Mouse (Mus musculus) c-Kit-positive CD71-negative TER-119-negative erythroid progenitor cells, embryonic 14.5 days (primary cell): ENCODE data around the gene Klf6.

Experiments used
- DNase-seq: peaks from one replicate; pipeline ENCODE4 v3.0.0-alpha.2; 2013; ENCODE audit warnings: low read depth

Gene Klf6

GRCm38 (mm10) chr13:5863408-5863891 is 2.2 kb downstream of the Klf6 start:
- no peak for DNase-seq

GRCm38 (mm10) chr13:5864265-5865097 is 3.2 kb downstream of the Klf6 start:
- no peak for DNase-seq

GRCm38 (mm10) chr13:5865098-5865415 is 3.8 kb downstream of the Klf6 start:
- no peak for DNase-seq

GRCm38 (mm10) chr13:5866091-5866490 is 4.8 kb downstream of the Klf6 start:
- no peak for DNase-seq

GRCm38 (mm10) chr13:5866532-5866931 is 5.2 kb downstream of the Klf6 start:
- DNase-seq = no peak

- no peak for DNase-seq
These were observed 7.1 kb downstream of the Klf6 start for GRCm38 (mm10) chr13:5868376-5868775.

- no peak for DNase-seq
These were observed 8.2 kb downstream of the Klf6 start for GRCm38 (mm10) chr13:5869433-5869832.

GRCm38 (mm10) chr13:5869842-5870241 is 8.6 kb downstream of the Klf6 start:
- no peak for DNase-seq

- DNase-seq = no peak
These were observed 9.3 kb downstream of the Klf6 start for GRCm38 (mm10) chr13:5870382-5871272.

- no peak for DNase-seq
These were observed 10.1 kb downstream of the Klf6 start for GRCm38 (mm10) chr13:5871414-5871813.

- no peak for DNase-seq
These were observed 12.4 kb downstream of the Klf6 start for GRCm38 (mm10) chr13:5873681-5874080.

- no peak for DNase-seq
These were observed 14.2 kb downstream of the Klf6 start for GRCm38 (mm10) chr13:5875478-5875877.

GRCm38 (mm10) chr13:5878748-5879147 is 17.5 kb downstream of the Klf6 start:
- DNase-seq = no peak

- no peak for DNase-seq
These were observed 25.5 kb downstream of the Klf6 start for GRCm38 (mm10) chr13:5886810-5887209.

GRCm38 (mm10) chr13:5888164-5888563 is 26.9 kb downstream of the Klf6 start:
- no peak for DNase-seq

- DNase-seq = no peak
These were observed 27.4 kb downstream of the Klf6 start for GRCm38 (mm10) chr13:5888731-5889130.

- no peak for DNase-seq
These were observed 28.8 kb downstream of the Klf6 start for GRCm38 (mm10) chr13:5890035-5890434.

- DNase-seq = no peak
These were observed 31.6 kb downstream of the Klf6 start for GRCm38 (mm10) chr13:5892684-5893447.

- DNase-seq = no peak
These were observed 33.6 kb downstream of the Klf6 start for GRCm38 (mm10) chr13:5894910-5895309.

GRCm38 (mm10) chr13:5895851-5896250 is 34.6 kb downstream of the Klf6 start:
- no peak for DNase-seq

GRCm38 (mm10) chr13:5897176-5897959 is 36.1 kb downstream of the Klf6 start:
- DNase-seq = no peak
